Comparison of ENCODE assay signal across 8 mouse cellular contexts in the genomic region with DNA sequence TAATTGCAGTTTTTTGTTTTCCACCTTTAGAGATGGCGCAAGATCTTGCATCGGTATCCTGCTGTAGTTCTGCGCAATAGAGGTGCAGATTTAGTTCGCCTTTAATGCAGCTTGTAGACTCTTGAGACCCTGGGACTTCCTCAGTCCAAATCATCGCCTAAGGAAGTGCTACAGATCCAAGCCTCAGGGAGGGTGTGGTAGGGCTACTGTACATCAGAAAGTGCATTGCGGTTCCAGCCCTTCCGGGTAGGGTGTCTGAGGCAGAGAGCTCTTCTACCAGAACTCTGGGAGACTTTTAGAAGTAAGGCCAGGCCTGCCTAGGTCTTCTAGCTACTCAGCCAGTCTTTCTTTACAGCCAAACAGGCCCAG. TPM values are rescaled to one million over a fixed set of nuclear protein-coding genes. Genes with fewer than 3 reads are reported as not detected.
DNase-seq lines count a peak whose midpoint lies in the region; ATAC-seq and TF ChIP-seq lines count a peak whose summit lies in the region.

No protein-coding gene starts in this region.

- TF ChIP-seq CTCF in heart, adult 2 months (IDR thresholded peaks at IDR 0.05), result no peak
- no peak for TF ChIP-seq CTCF in C2C12 (IDR thresholded peaks at IDR 0.05; ENCODE audit: control insufficient read depth, insufficient read depth, insufficient read length)
- TF ChIP-seq CTCF in liver, embryonic 14.5 days (IDR thresholded peaks at IDR 0.05; ENCODE audit: low read depth), result no peak

- TF ChIP-seq POLR2A in heart, adult 2 months (IDR thresholded peaks at IDR 0.05; ENCODE audit: insufficient read depth, low read depth, low read length), result no peak

- H3K4me2 ChIP-seq in forebrain, embryonic 14.5 days (ENCODE audit: low read length), result peak overlapping the region; percentile 62
- peak overlapping the region; percentile 48 for H3K4me2 ChIP-seq in liver, embryonic 14.5 days (ENCODE audit: low read depth)

- H3ac ChIP-seq in C2C12 (ENCODE audit: control insufficient read depth, insufficient read length, low read depth), result peak overlapping the region; percentile 61

- H3K79me2 ChIP-seq in heart, adult 2 months (replicated peaks; ENCODE audit: control insufficient read depth, insufficient read depth, low read length), result no peaks in the 10 kb centered on the region
- H3K79me2 ChIP-seq in C2C12 (ENCODE audit: control insufficient read depth, insufficient read depth), result no peaks in the 10 kb centered on the region

- peak; percentile 59 for ATAC-seq in forebrain, embryonic 14.5 days
- no peak for ATAC-seq in liver, embryonic 14.5 days (ENCODE audit: insufficient read depth)

- peaks cover 6% of the 10 kb centered on the region for H3K27me3 ChIP-seq in heart, adult 2 months (ENCODE audit: control insufficient read depth, insufficient read depth, low read length)
- no peaks in the 10 kb centered on the region for H3K27me3 ChIP-seq in C2C12 (ENCODE audit: control insufficient read depth, insufficient read depth, insufficient read length)
- peaks cover 46% of the 10 kb centered on the region for H3K27me3 ChIP-seq in forebrain, embryonic 14.5 days (replicated peaks; ENCODE audit: control insufficient read depth, insufficient read depth, low read length)
- peaks cover 40% of the 10 kb centered on the region for H3K27me3 ChIP-seq in liver, embryonic 14.5 days (ENCODE audit: control insufficient read depth, insufficient read depth, low read length)

- no peaks in the 10 kb centered on the region for H3K9me3 ChIP-seq in forebrain, embryonic 14.5 days (replicated peaks; ENCODE audit: control insufficient read depth, low read length)
- no peaks in the 10 kb centered on the region for H3K9me3 ChIP-seq in liver, embryonic 14.5 days (ENCODE audit: control insufficient read depth, low read length)

- no peaks in the 10 kb centered on the region for H3K79me3 ChIP-seq in C2C12 (ENCODE audit: low read depth)

- intact Hi-C loops in heart, adult 2 months (cut with DNase I), result no loop called here

- H3K36me3 ChIP-seq in heart, adult 2 months (ENCODE audit: control insufficient read depth, insufficient read depth, low read length), result no peaks in the 10 kb centered on the region
- no peaks in the 10 kb centered on the region for H3K36me3 ChIP-seq in C2C12 (ENCODE audit: control insufficient read depth, insufficient read depth)
- H3K36me3 ChIP-seq in forebrain, embryonic 14.5 days (ENCODE audit: control insufficient read depth, insufficient read depth, low read length), result no peaks in the 10 kb centered on the region
- no peaks in the 10 kb centered on the region for H3K36me3 ChIP-seq in liver, embryonic 14.5 days (replicated peaks; ENCODE audit: control insufficient read depth, insufficient read depth, low read depth)

- no peak for DNase-seq in heart, adult 2 months
- no peak for DNase-seq in heart, adult 18-20 months
- DNase-seq in forebrain, embryonic 14.5 days (ENCODE audit: low spot score), result no peak
- DNase-seq in liver, embryonic 14.5 days (ENCODE audit: low read depth in 3 of 3, low spot score in 3 of 3), result no peak
- no peak for DNase-seq in c-Kit-positive CD71-positive TER-119-positive erythroid progenitor cells, embryonic 14.5 days (ENCODE audit: low spot score)
- no peak for DNase-seq in ovary, adult 18-20 months (ENCODE audit: low spot score)
- DNase-seq in yolk sac, embryonic 10.5 days (ENCODE audit: low spot score), result no peak

- H3K9ac ChIP-seq in heart, adult 2 months (ENCODE audit: low read depth, low read length), result 0 out of 2 replicates have a peak overlapping the region, but pooled peaks have one; percentile 28
- H3K9ac ChIP-seq in forebrain, embryonic 14.5 days (ENCODE audit: low read length), result peak overlapping the region; percentile 55
- no peak overlapping the region for H3K9ac ChIP-seq in liver, embryonic 14.5 days (replicated peaks)

- no peak for TF ChIP-seq EP300 in heart, adult 2 months (IDR thresholded peaks at IDR 0.05; ENCODE audit: insufficient read depth, low read depth, low read length)
- no peak for TF ChIP-seq EP300 in liver, embryonic 14.5 days (IDR thresholded peaks at IDR 0.05; ENCODE audit: low read depth)

- 7% methylated on average over 7 of the region's 7 CpGs for WGBS in heart, adult 2 months
- 3% methylated on average over 7 of the region's 7 CpGs for WGBS in forebrain, embryonic 14.5 days
- WGBS in liver, embryonic 14.5 days (ENCODE audit: insufficient replicate concordance), result 3% methylated on average over 7 of the region's 7 CpGs

- peak overlapping the region; percentile 17 for H3K4me3 ChIP-seq in heart, adult 2 months
- H3K4me3 ChIP-seq in C2C12 (ENCODE audit: insufficient read depth, poor library complexity, severe bottlenecking), result peak overlapping the region; percentile 8
- peak overlapping the region; percentile 40 for H3K4me3 ChIP-seq in forebrain, embryonic 14.5 days (ENCODE audit: low read depth, low read length)
- peak overlapping the region in 1 of 2 experiments; percentile 10; a peak in 1 of 4 replicates for H3K4me3 ChIP-seq in liver, embryonic 14.5 days (ENCODE audit: insufficient read depth in 1 of 2, low read depth in 2 of 2, low read length in 2 of 2)

- H3K27ac ChIP-seq in heart, adult 2 months, result no peak overlapping the region
- H3K27ac ChIP-seq in forebrain, embryonic 14.5 days (ENCODE audit: low read depth, low read length), result no peak overlapping the region
- H3K27ac ChIP-seq in liver, embryonic 14.5 days, result no peak overlapping the region

- no peaks in the 10 kb centered on the region for H3K4me1 ChIP-seq in heart, adult 2 months (ENCODE audit: control insufficient read depth, insufficient read depth, low read length)
- H3K4me1 ChIP-seq in forebrain, embryonic 14.5 days (ENCODE audit: control insufficient read depth, insufficient read depth, low read length), result peaks cover 2% of the 10 kb centered on the region; the same call in 1 of the 2 replicates
- H3K4me1 ChIP-seq in liver, embryonic 14.5 days (replicated peaks; ENCODE audit: control insufficient read depth in 2 of 2, insufficient read depth in 2 of 2, low read length in 1 of 2), result no peaks in the 10 kb centered on the region

TF ChIP-seq in C2C12, 6 proteins besides CTCF, POLR2A, EP300 and RAD21:
- TF ChIP-seq USF1 (IDR thresholded peaks at IDR 0.05; ENCODE audit: low read depth), result no peak
- no peak for TF ChIP-seq MYOD1 (IDR thresholded peaks at IDR 0.05; ENCODE audit: control insufficient read depth, insufficient read length, low read depth)
- no peak for TF ChIP-seq CEBPB (IDR thresholded peaks at IDR 0.05; ENCODE audit: low read depth)
- no peak for TF ChIP-seq MYOG (IDR thresholded peaks at IDR 0.05; ENCODE audit: control insufficient read depth, extremely low read depth, insufficient read length)
- TF ChIP-seq FOSL1 (IDR thresholded peaks at IDR 0.05; ENCODE audit: insufficient read depth, low read length, poor library complexity, severe bottlenecking), result no peak
- TF ChIP-seq MAX (IDR thresholded peaks at IDR 0.05), result no peak

RNA-seq across cellular contexts. Expression of gene Osr1, which starts 15.2 kb away (rescaled TPM):
- total RNA-seq in heart, adult 2 months (2021), result 1 to 10 TPM; 3.7 to 4.0 TPM
- 6.4 and 15.2 TPM in 2 replicates for polyA plus RNA-seq in heart, adult 2 months (2012; rRNA removed)
- total RNA-seq in heart, adult 18-20 months (2021), result 1 to 10 TPM; 3.2 to 4.9 TPM
- 2.2 TPM for polyA plus RNA-seq in C2C12 (2012; fragmentation: generic; extraction: Trizol)
- 5.4 and 8.7 TPM in 2 replicates for polyA plus RNA-seq in forebrain, embryonic 14.5 days (2014; fragmentation: Nextera tagmentation; extraction: Ambion mirVana)
- 0.19 and 0.20 TPM in 2 replicates for polyA plus RNA-seq in liver, embryonic 14.5 days (2012; rRNA removed)
- 0.23 and 0.42 TPM in 2 replicates for polyA plus RNA-seq in liver, embryonic 14.5 days (2014; fragmentation: Nextera tagmentation; extraction: Ambion mirVana)
